Mouse (Mus musculus): Measurements from ENCODE around the gene Ucp3. TPM values are rescaled to one million over a fixed set of nuclear protein-coding genes. Genes with fewer than 3 reads are reported as not detected.

Ucp3 gene
- polyA plus RNA-seq (2014; fragmentation: Illumina TruSeq; extraction: RNeasy Lipid Tissue Mini Kit (QIAGEN cat#74804); ENCODE audit: low read depth, low replicate concordance), result 7.2 TPM

GRCm38 (mm10) chr7:100472777-100473176 lies at the start of gene Ucp3:
Ucp3 (plus strand) TSS chr7:100472990.

GRCm38 (mm10) chr7:100493117-100493483 lies 20.3 kb downstream of the Ucp3 start, which contains the start of gene Ucp2:
Ucp2 (plus strand) TSS chr7:100493337.

GRCm38 (mm10) chr7:100514573-100514972 lies 41.8 kb downstream of the Ucp3 start, which contains the start of gene Dnajb13:
Dnajb13 (minus strand) TSS chr7:100514960.

Other genes with a start within 250 kb of the Ucp3 start
- 13.2 TPM for gene Pgm2l1, start 245.6 kb upstream of the Ucp3 start, polyA plus RNA-seq (2014; fragmentation: Illumina TruSeq; extraction: RNeasy Lipid Tissue Mini Kit (QIAGEN cat#74804); ENCODE audit: low read depth, low replicate concordance)
- gene P4ha3, start 187.5 kb upstream of the Ucp3 start, polyA plus RNA-seq (2014; fragmentation: Illumina TruSeq; extraction: RNeasy Lipid Tissue Mini Kit (QIAGEN cat#74804); ENCODE audit: low read depth, low replicate concordance), result 0.41 TPM
- 26.5 TPM for gene C2cd3, start 100.8 kb upstream of the Ucp3 start, polyA plus RNA-seq (2014; fragmentation: Illumina TruSeq; extraction: RNeasy Lipid Tissue Mini Kit (QIAGEN cat#74804); ENCODE audit: low read depth, low replicate concordance)
- gene Ppme1, start 100.7 kb upstream of the Ucp3 start, polyA plus RNA-seq (2014; fragmentation: Illumina TruSeq; extraction: RNeasy Lipid Tissue Mini Kit (QIAGEN cat#74804); ENCODE audit: low read depth, low replicate concordance), result 84.7 TPM
- gene Ucp2, start 20.3 kb downstream of the Ucp3 start, polyA plus RNA-seq (2014; fragmentation: Illumina TruSeq; extraction: RNeasy Lipid Tissue Mini Kit (QIAGEN cat#74804); ENCODE audit: low read depth, low replicate concordance), result 10.8 TPM
- not detected for gene Dnajb13, start 42.0 kb downstream of the Ucp3 start, polyA plus RNA-seq (2014; fragmentation: Illumina TruSeq; extraction: RNeasy Lipid Tissue Mini Kit (QIAGEN cat#74804); ENCODE audit: low read depth, low replicate concordance)
- 10.1 TPM for gene Coa4, start 64.1 kb downstream of the Ucp3 start, polyA plus RNA-seq (2014; fragmentation: Illumina TruSeq; extraction: RNeasy Lipid Tissue Mini Kit (QIAGEN cat#74804); ENCODE audit: low read depth, low replicate concordance)
- 308 TPM for gene Rab6a, start 134.4 kb downstream of the Ucp3 start, polyA plus RNA-seq (2014; fragmentation: Illumina TruSeq; extraction: RNeasy Lipid Tissue Mini Kit (QIAGEN cat#74804); ENCODE audit: low read depth, low replicate concordance)
- gene Mrpl48, start 135.3 kb downstream of the Ucp3 start, polyA plus RNA-seq (2014; fragmentation: Illumina TruSeq; extraction: RNeasy Lipid Tissue Mini Kit (QIAGEN cat#74804); ENCODE audit: low read depth, low replicate concordance), result 64.2 TPM
- 7.9 TPM for gene Plekhb1, start 189.4 kb downstream of the Ucp3 start, polyA plus RNA-seq (2014; fragmentation: Illumina TruSeq; extraction: RNeasy Lipid Tissue Mini Kit (QIAGEN cat#74804); ENCODE audit: low read depth, low replicate concordance)
- 29.4 TPM for gene Fam168a, start 233.6 kb downstream of the Ucp3 start, polyA plus RNA-seq (2014; fragmentation: Illumina TruSeq; extraction: RNeasy Lipid Tissue Mini Kit (QIAGEN cat#74804); ENCODE audit: low read depth, low replicate concordance)

Measured in adrenal gland, adult 10 weeks (tissue).